Mouse (Mus musculus) C2C12 (cell line): ENCODE measurements around the gene Ntmt1.

ENCODE experiments used
- CEBPB ChIP-seq: IDR thresholded peaks from one replicate; pipeline ENCODE4 v1.6.1; 2011; ENCODE audit warnings: low read depth, mild to moderate bottlenecking, control low read depth, moderate library complexity
- CTCF ChIP-seq: IDR thresholded peaks from one replicate; pipeline ENCODE4 v1.5.1; 2011; ENCODE audit not compliant: control insufficient read depth, insufficient read depth, insufficient read length
- MAX ChIP-seq: IDR thresholded peaks from one replicate; pipeline ENCODE4 v1.6.1; 2011; ENCODE audit warnings: mild to moderate bottlenecking, control low read depth
- MYOD1 ChIP-seq: IDR thresholded peaks from one replicate; pipeline ENCODE4 v1.6.1; 2011; ENCODE audit warnings: low read depth; ENCODE audit not compliant: control insufficient read depth, insufficient read length
- MYOG ChIP-seq: IDR thresholded peaks from one replicate; pipeline ENCODE4 v1.6.1; 2011; ENCODE audit not compliant: control insufficient read depth, insufficient read length; ENCODE audit errors: extremely low read depth
- USF1 ChIP-seq: IDR thresholded peaks from one replicate; pipeline ENCODE4 v1.6.1; 2011; ENCODE audit warnings: low read depth, mild to moderate bottlenecking, control low read depth, moderate library complexity

DNA sequence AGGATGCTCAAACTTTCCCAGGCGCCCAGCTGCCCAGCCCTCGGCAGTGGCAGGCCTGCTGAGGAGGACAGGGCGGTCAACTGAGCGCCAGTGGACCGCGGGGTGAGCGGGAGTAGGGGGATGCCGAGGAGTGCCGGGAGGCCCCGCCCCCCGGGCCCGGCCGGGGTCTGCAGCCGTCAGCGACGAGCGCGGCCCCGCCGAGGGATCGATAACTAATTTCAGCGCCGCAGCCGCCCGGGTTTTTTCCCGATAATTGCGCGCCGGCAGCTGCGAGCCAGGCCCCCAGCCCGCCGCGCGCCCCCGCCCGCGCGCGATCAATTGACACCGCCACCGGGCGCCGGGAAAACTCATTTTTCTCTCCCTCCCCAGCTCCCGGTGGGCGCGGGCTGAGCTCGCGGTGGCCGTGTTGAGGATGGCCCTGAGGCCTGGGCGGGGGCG, 36.2 kb upstream of the Ntmt1 start:
- no peak for TF ChIP-seq CTCF
- no peak for TF ChIP-seq CEBPB
- TF ChIP-seq MAX = no peak
- TF ChIP-seq MYOG = no peak
- no peak for TF ChIP-seq MYOD1
- no peak for TF ChIP-seq USF1
